Mouse (Mus musculus): ENCODE data around the gene Nr4a3.

GRCm38 (mm10) chr4:48022966-48023365 is 22.0 kb upstream of the Nr4a3 start:
- TF ChIP-seq USF2 (IDR thresholded peaks at IDR 0.05; ENCODE audit: borderline replicate concordance in 1 of 2, insufficient read depth in 1 of 2, low read depth in 1 of 2, low read length in 2 of 2): no peak
- no peak for TF ChIP-seq CTCF (IDR thresholded peaks at IDR 0.05 in 2 of 3, conservative IDR thresholded peaks at IDR 0.05 in 1 of 3; ENCODE audit: control insufficient read depth in 1 of 3, insufficient read depth in 1 of 3, low read depth in 2 of 3, low read length in 3 of 3, poor library complexity in 1 of 3, severe bottlenecking in 1 of 3)
- TF ChIP-seq ELF1 (IDR thresholded peaks at IDR 0.05; ENCODE audit: low read depth, low read length): no peak
- no peak for TF ChIP-seq EP300 (IDR thresholded peaks at IDR 0.05; ENCODE audit: low read depth in 1 of 2, low read length in 2 of 2)
- no peak for TF ChIP-seq GABPA (IDR thresholded peaks at IDR 0.05; ENCODE audit: low read depth, low read length)
- TF ChIP-seq MYC (IDR thresholded peaks at IDR 0.05; ENCODE audit: low read depth, low read length): no peak

Data from MEL (cell line).